Mouse (Mus musculus) heart, adult 2 months (tissue): Measurements from ENCODE around the gene Lman2. TPM values are rescaled to one million over a fixed set of nuclear protein-coding genes. Genes with fewer than 3 reads are reported as not detected.

Experiments
- DNase-seq, 2 experiments: peaks; one replicate each; pipeline ENCODE4 v3.0.0; 2021
- H3K27ac ChIP-seq: fragments of 200-600 bp; 2 replicates; pipeline ENCODE4 v1.8.1; 2022
- H3K27me3 ChIP-seq: fragments of 200-500 bp; 2 replicates; pipeline ENCODE4 v1.6.1; 2012; ENCODE audit warnings: mild to moderate bottlenecking, low read length, inconsistent platforms, mixed read lengths; ENCODE audit not compliant: control insufficient read depth, insufficient read depth
- H3K36me3 ChIP-seq: fragments of 200-500 bp; 2 replicates; pipeline ENCODE4 v1.6.1; 2012; ENCODE audit warnings: low read length, inconsistent platforms; ENCODE audit not compliant: control insufficient read depth, insufficient read depth
- H3K4me1 ChIP-seq: fragments of 200-500 bp; 2 replicates; pipeline ENCODE4 v1.6.1; 2011; ENCODE audit warnings: low read length; ENCODE audit not compliant: control insufficient read depth, insufficient read depth
- H3K4me3 ChIP-seq: fragments of 200-600 bp; 2 replicates; pipeline ENCODE4 v1.8.1; 2022
- H3K79me2 ChIP-seq: fragments of 200-500 bp; replicated peaks from 2 replicates; pipeline ENCODE4 v1.6.1; 2012; ENCODE audit warnings: mild to moderate bottlenecking, inconsistent platforms, low read length, moderate library complexity, mixed read lengths; ENCODE audit not compliant: control insufficient read depth, insufficient read depth
- H3K9ac ChIP-seq: fragments of 200-500 bp; 2 replicates; pipeline ENCODE4 v1.6.1; 2012; ENCODE audit warnings: low read depth, mild to moderate bottlenecking, control low read depth, inconsistent platforms, low read length, mixed read lengths
- CTCF ChIP-seq: fragments of 200-600 bp; IDR thresholded peaks from 2 replicates; pipeline ENCODE4 v1.8.1; 2022; ENCODE audit warnings: antibody characterized with exemption, mild to moderate bottlenecking, moderate library complexity
- EP300 ChIP-seq: fragments of 200-500 bp; IDR thresholded peaks from 2 replicates; pipeline ENCODE4 v1.6.1; 2011; ENCODE audit warnings: low read depth, low read length, control low read depth; ENCODE audit not compliant: insufficient read depth
- POLR2A ChIP-seq: fragments of 200-500 bp; IDR thresholded peaks from 2 replicates; pipeline ENCODE4 v1.6.1; 2011; ENCODE audit warnings: mild to moderate bottlenecking, low read depth, low read length, control low read depth; ENCODE audit not compliant: insufficient read depth
- WGBS: fragments of 180-500 bp; shearing (Covaris S2); methylation state at CpG from one replicate; pipeline ENCODE4 v1.1.7; 2018; 5-methylcytosine and 5-hydroxymethylcytosine counted together
- intact Hi-C: fragments of 180-260 bp; cut with DNase I; formaldehyde crosslinking; loops from one replicate; pipeline ENCODE4 v1.15.1; 2025
- polyA plus RNA-seq: library from polyadenylated mRNA; depleted of rRNA; stranded (reverse); fragments of >200 nt; gene quantifications from 2 replicates; pipeline ENCODE4 v1.2.3, GENCODE M21; 2012
- total RNA-seq, 2 experiments: library from RNA; stranded (reverse); gene quantifications; 2 replicates each; pipeline ENCODE4 v1.2.3; 2021

The Lman2 gene
- total and polyA plus RNA-seq, 3 experiments, result 50.5 to 52.6 (median 52.2) TPM

GRCm38 (mm10) chr13:55375877-55376276, 13.3 kb upstream of the Lman2 start:
- intact Hi-C loops, result no loop called here
- no peak for TF ChIP-seq EP300
- no peak for TF ChIP-seq POLR2A
- TF ChIP-seq CTCF, result no peak

DNA sequence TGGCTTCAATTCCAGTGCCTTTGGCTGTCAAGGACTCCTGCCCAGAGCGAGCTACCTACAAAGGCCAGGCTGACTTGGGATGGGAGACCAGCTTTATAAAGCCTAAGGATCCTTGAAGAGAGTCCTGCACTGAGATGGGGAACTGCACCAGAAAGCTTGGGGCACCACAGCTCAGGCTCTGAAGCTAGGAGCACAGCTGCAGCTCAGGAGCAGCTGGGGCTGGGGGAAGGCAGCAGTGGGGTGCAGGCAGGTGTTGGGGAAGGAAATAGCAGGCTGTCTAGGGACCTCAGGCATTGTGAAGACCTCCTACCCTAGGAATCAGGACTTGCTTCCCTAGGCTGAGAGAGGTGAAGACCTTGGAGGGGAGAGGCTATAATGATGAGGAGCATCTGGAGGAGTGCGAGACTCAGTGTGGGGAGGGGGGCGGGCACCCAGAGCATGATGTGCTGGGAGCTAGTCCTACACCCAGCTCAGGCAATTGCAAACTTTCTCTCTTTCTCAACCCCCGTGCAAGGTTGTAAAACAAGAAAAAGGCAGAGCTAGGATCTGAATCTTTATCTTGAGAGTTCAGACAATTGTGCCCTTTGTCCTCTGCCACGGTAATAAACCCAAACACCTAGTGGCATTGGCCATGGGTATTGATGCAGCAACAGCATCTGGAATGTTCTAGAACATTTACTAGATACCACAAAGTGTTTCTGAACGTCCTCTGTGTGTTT, 11.8 kb upstream of the Lman2 start:
- intact Hi-C loops, result no loop called here
- DNase-seq, result no peak

More at GRCm38 (mm10) chr13:55375877-55376276, 13.3 kb upstream of the Lman2 start:
- Histone ChIP-seq H3K9ac (no peak overlapping the region), H3K27me3 (peaks cover 3% of the 10 kb centered on the region; the same call in 1 of the 2 replicates), H3K79me2 (no peaks in the 10 kb centered on the region), H3K36me3 (no peaks in the 10 kb centered on the region), H3K27ac (no peak overlapping the region), H3K4me3 (no peak overlapping the region), H3K4me1 (no peaks in the 10 kb centered on the region)
- WGBS, result 41% methylated on average over 2 of the region's 2 CpGs
- DNase-seq, result no peak

GRCm38 (mm10) chr13:55371740-55372139, 9.2 kb upstream of the Lman2 start:
- TF ChIP-seq EP300 (no peak), POLR2A (no peak)

More for the DNA sequence above, 11.8 kb upstream of the Lman2 start:
- TF ChIP-seq CTCF (no peak), EP300 (no peak), POLR2A (no peak)
- Histone ChIP-seq H3K27ac (no peak overlapping the region), H3K79me2 (no peaks in the 10 kb centered on the region), H3K36me3 (no peaks in the 10 kb centered on the region), H3K4me1 (no peaks in the 10 kb centered on the region; the same call in 1 of the 2 replicates), H3K9ac (no peak overlapping the region), H3K27me3 (peaks cover 2% of the 10 kb centered on the region; the same call in 1 of the 2 replicates), H3K4me3 (no peak overlapping the region)
- WGBS, result 68% methylated on average over 6 of the region's 6 CpGs

DNA sequence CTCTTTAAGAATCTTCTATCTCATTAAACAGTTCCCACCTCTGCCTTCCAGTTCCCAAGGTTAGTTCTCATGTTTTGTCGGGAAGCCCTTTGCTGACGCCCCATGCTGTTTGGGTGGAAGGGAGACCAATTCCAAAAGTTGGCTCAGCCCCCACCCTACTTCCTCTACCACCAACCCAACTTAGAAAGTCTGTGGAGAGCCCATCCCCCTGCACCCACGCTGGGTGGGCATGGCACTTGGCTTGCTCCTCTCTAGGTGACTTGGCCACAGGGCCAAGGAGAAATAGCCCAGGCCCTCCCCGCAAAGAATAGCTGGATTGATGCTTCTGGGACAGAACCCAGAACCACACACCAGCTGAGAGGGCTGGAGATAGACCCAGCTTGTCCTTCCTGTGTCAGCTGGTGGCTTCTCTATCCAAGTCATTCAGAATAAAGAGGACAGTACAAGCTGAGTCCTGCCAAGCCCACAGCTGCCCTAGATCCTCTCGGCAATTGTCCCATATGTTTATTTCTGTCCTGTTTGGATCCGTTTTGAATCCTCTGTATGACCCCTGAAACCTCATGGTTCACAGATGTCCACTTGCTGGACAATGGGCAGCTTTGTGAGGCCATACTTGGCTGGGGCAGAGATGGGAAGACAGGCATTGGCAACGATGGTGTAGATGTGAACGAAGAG, 8.6 kb upstream of the Lman2 start:
- no peak for TF ChIP-seq EP300
- TF ChIP-seq POLR2A, result no peak
- no peak for TF ChIP-seq CTCF
- no peaks in the 10 kb centered on the region for H3K36me3 ChIP-seq
- intact Hi-C loops, result no loop called here
- H3K79me2 ChIP-seq, result no peaks in the 10 kb centered on the region
- peak in 1 of 2 experiments; percentile 19 for DNase-seq
- no peak overlapping the region for H3K4me3 ChIP-seq
- no peaks in the 10 kb centered on the region for H3K27me3 ChIP-seq
- no peak overlapping the region for H3K9ac ChIP-seq
- H3K4me1 ChIP-seq, result no peaks in the 10 kb centered on the region; the same call in 1 of the 2 replicates
- WGBS, result 55% methylated on average over 8 of the region's 8 CpGs
- no peak overlapping the region for H3K27ac ChIP-seq

More at GRCm38 (mm10) chr13:55371740-55372139, 9.2 kb upstream of the Lman2 start:
- 64% methylated on average over 5 of the region's 5 CpGs for WGBS
- Histone ChIP-seq H3K4me3 (no peak overlapping the region), H3K27me3 (no peaks in the 10 kb centered on the region), H3K36me3 (no peaks in the 10 kb centered on the region), H3K9ac (no peak overlapping the region), H3K79me2 (no peaks in the 10 kb centered on the region), H3K27ac (no peak overlapping the region), H3K4me1 (no peaks in the 10 kb centered on the region; the same call in 1 of the 2 replicates)
- DNase-seq, result no peak
- intact Hi-C loops, result no loop called here

- Histone ChIP-seq H3K27ac (no peak overlapping the region), H3K27me3 (no peaks in the 10 kb centered on the region), H3K4me1 (no peaks in the 10 kb centered on the region; the same call in 1 of the 2 replicates), H3K79me2 (no peaks in the 10 kb centered on the region), H3K36me3 (no peaks in the 10 kb centered on the region), H3K9ac (no peak overlapping the region), H3K4me3 (no peak overlapping the region)
- peak; percentile 30 to 33 for DNase-seq
- WGBS, result 19% methylated on average over 3 of the region's 3 CpGs
- no peak for TF ChIP-seq EP300
- TF ChIP-seq CTCF, result no peak
- TF ChIP-seq POLR2A, result no peak
- intact Hi-C loops, result no loop called here
These were observed 7.7 kb upstream of the Lman2 start for GRCm38 (mm10) chr13:55370234-55370633.
